Mouse (Mus musculus) forebrain, embryonic 15.5 days (tissue): ENCODE measurements around the gene Gm14548. TPM values are rescaled to one million over a fixed set of nuclear protein-coding genes. Genes with fewer than 3 reads are reported as not detected.
"Not testable (repeated sequence)": the region's sequence is repeated elsewhere in the genome, so short reads cannot be mapped to it uniquely, and the experiment has no call there.

Experiments
- ATAC-seq: fragments of 200-750 bp; cut with Nextera tagmentation; replicated peaks from 2 replicates; pipeline ENCODE4 v1.8.0; 2017; ENCODE audit warnings: mild to moderate bottlenecking, moderate TSS enrichment, moderate library complexity
- H3K27ac ChIP-seq: fragments of 300-500 bp; sonication (generic); replicated peaks from 2 replicates; pipeline ENCODE4 v1.5.1; 2015; ENCODE audit warnings: mild to moderate bottlenecking, inconsistent platforms
- H3K27me3 ChIP-seq: fragments of 300-500 bp; sonication (generic); 2 replicates; pipeline ENCODE4 v1.6.1; 2015; ENCODE audit warnings: inconsistent platforms
- H3K36me3 ChIP-seq: fragments of 300-500 bp; sonication (generic); 2 replicates; pipeline ENCODE4 v1.6.1; 2015; ENCODE audit warnings: mild to moderate bottlenecking, inconsistent platforms
- H3K4me1 ChIP-seq: fragments of 300-500 bp; sonication (generic); 2 replicates; pipeline ENCODE4 v1.6.1; 2015; ENCODE audit warnings: inconsistent platforms
- H3K4me2 ChIP-seq: fragments of 300-500 bp; sonication (generic); replicated peaks from 2 replicates; pipeline ENCODE4 v1.6.1; 2015; ENCODE audit warnings: mild to moderate bottlenecking, inconsistent platforms
- H3K4me3 ChIP-seq: fragments of 300-500 bp; sonication (generic); 2 replicates; pipeline ENCODE4 v1.5.1; 2015; ENCODE audit warnings: mild to moderate bottlenecking, inconsistent platforms
- H3K9ac ChIP-seq: fragments of 300-500 bp; sonication (generic); replicated peaks from 2 replicates; pipeline ENCODE4 v1.6.1; 2015; ENCODE audit warnings: mild to moderate bottlenecking, inconsistent platforms
- H3K9me3 ChIP-seq: fragments of 300-500 bp; sonication (generic); 2 replicates; pipeline ENCODE4 v1.6.1; 2016; ENCODE audit warnings: inconsistent platforms
- WGBS: fragments of 180-500 bp; shearing (Covaris S2); methylation state at CpG from one replicate; pipeline ENCODE4 v1.1.7; 2015; ENCODE audit warnings: mixed read lengths; 5-methylcytosine and 5-hydroxymethylcytosine counted together
- polyA plus RNA-seq: library from polyadenylated mRNA; unstranded; fragments of >200 nt; fragmentation: Nextera tagmentation; extraction: Ambion mirVana; gene quantifications from 2 replicates; pipeline ENCODE4 v1.2.1, GENCODE M21; 2015

Gm14548 gene
- polyA plus RNA-seq: not detected in 2 replicates

GRCm38 (mm10) chr7:3898036-3898590, at the start of gene Gm14548:
Gm14548 (minus strand) TSS chr7:3898120.
- H3K4me1 ChIP-seq, ATAC-seq: not testable (repeated sequence)
- WGBS: 62% methylated on average over 3 of the region's 3 CpGs

GRCm38 (mm10) chr7:3946117-3946516, 48.2 kb upstream of the Gm14548 start:
- WGBS: 66% methylated on average over 4 of the region's 4 CpGs
- no peak for ATAC-seq
- Histone ChIP-seq H3K27me3 (no peaks in the 10 kb centered on the region), H3K4me1 (no peaks in the 10 kb centered on the region), H3K4me2 (no peak overlapping the region), H3K36me3 (no peaks in the 10 kb centered on the region), H3K27ac (no peak overlapping the region), H3K9ac (no peak overlapping the region), H3K9me3 (no peaks in the 10 kb centered on the region), H3K4me3 (no peak overlapping the region)

More at GRCm38 (mm10) chr7:3898036-3898590, at the start of gene Gm14548:
- H3K36me3 ChIP-seq, H3K27ac ChIP-seq, H3K27me3 ChIP-seq, H3K9me3 ChIP-seq, H3K9ac ChIP-seq, H3K4me2 ChIP-seq, H3K4me3 ChIP-seq: not testable (repeated sequence)

GRCm38 (mm10) chr7:3940915-3941314, 43.0 kb upstream of the Gm14548 start:
- Histone ChIP-seq H3K4me2 (no peak overlapping the region), H3K4me3 (no peak overlapping the region), H3K27me3 (no peaks in the 10 kb centered on the region), H3K9me3 (no peaks in the 10 kb centered on the region), H3K4me1 (no peaks in the 10 kb centered on the region), H3K27ac (no peak overlapping the region), H3K36me3 (no peaks in the 10 kb centered on the region), H3K9ac (no peak overlapping the region)
- ATAC-seq: no peak
- WGBS: 83% methylated on average over 3 of the region's 3 CpGs

GRCm38 (mm10) chr7:3939866-3940525, 42.1 kb upstream of the Gm14548 start:
- H3K36me3 ChIP-seq: no peaks in the 10 kb centered on the region
- no peaks in the 10 kb centered on the region for H3K4me1 ChIP-seq
- H3K27ac ChIP-seq: no peak overlapping the region
- no peak overlapping the region for H3K4me2 ChIP-seq
- WGBS: 73% methylated on average over 1 of the region's 1 CpGs
- H3K27me3 ChIP-seq: no peaks in the 10 kb centered on the region
- H3K9me3 ChIP-seq: no peaks in the 10 kb centered on the region
- no peak overlapping the region for H3K4me3 ChIP-seq
- ATAC-seq: no peak
- no peak overlapping the region for H3K9ac ChIP-seq

- ATAC-seq: not testable (repeated sequence)
Observed at GRCm38 (mm10) chr7:3935473-3935872, 37.6 kb upstream of the Gm14548 start.

GRCm38 (mm10) chr7:3915387-3915786, 17.5 kb upstream of the Gm14548 start, which contains the start of gene Lilra6:
Lilra6 (minus strand) TSS chr7:3915503.
- WGBS: 78% methylated on average over 2 of the region's 2 CpGs
- not testable (repeated sequence) for H3K4me3 ChIP-seq, H3K27me3 ChIP-seq, ATAC-seq, H3K36me3 ChIP-seq, H3K4me1 ChIP-seq, H3K27ac ChIP-seq, H3K4me2 ChIP-seq, H3K9me3 ChIP-seq, H3K9ac ChIP-seq

More at GRCm38 (mm10) chr7:3935473-3935872, 37.6 kb upstream of the Gm14548 start:
- H3K9me3 ChIP-seq, H3K9ac ChIP-seq, H3K36me3 ChIP-seq, H3K4me3 ChIP-seq, H3K27me3 ChIP-seq, H3K27ac ChIP-seq, H3K4me2 ChIP-seq, H3K4me1 ChIP-seq: not testable (repeated sequence)

GRCm38 (mm10) chr7:3903704-3904103, 5.8 kb upstream of the Gm14548 start:
- ATAC-seq: no peak
- Histone ChIP-seq H3K9ac (no peak overlapping the region), H3K27ac (no peak overlapping the region), H3K4me1 (no peaks in the 10 kb centered on the region), H3K4me3 (no peak overlapping the region), H3K4me2 (no peak overlapping the region), H3K36me3 (no peaks in the 10 kb centered on the region), H3K9me3 (no peaks in the 10 kb centered on the region), H3K27me3 (no peaks in the 10 kb centered on the region)
- 19% methylated on average over 1 of the region's 1 CpGs for WGBS

- not testable (repeated sequence) for H3K4me1 ChIP-seq, H3K9me3 ChIP-seq, H3K27me3 ChIP-seq, H3K9ac ChIP-seq, H3K4me2 ChIP-seq, ATAC-seq, H3K27ac ChIP-seq, H3K4me3 ChIP-seq, H3K36me3 ChIP-seq
- no CpG with 5 or more reads among the region's 1 CpGs for whole genome bisulfite sequencing
Observed at GRCm38 (mm10) chr7:3875032-3875431, 22.9 kb downstream of the Gm14548 start.

GRCm38 (mm10) chr7:3844951-3845350, 53.0 kb downstream of the Gm14548 start, which contains the start of gene Pira2:
Pira2 (minus strand) TSS chr7:3845051.
- no CpG with 5 or more reads among the region's 2 CpGs for WGBS
- not testable (repeated sequence) for H3K4me3 ChIP-seq, ATAC-seq, H3K27me3 ChIP-seq, H3K4me1 ChIP-seq, H3K9me3 ChIP-seq, H3K9ac ChIP-seq, H3K36me3 ChIP-seq, H3K4me2 ChIP-seq, H3K27ac ChIP-seq

- H3K4me3 ChIP-seq, H3K9ac ChIP-seq, H3K27me3 ChIP-seq, H3K4me2 ChIP-seq, H3K27ac ChIP-seq, ATAC-seq, H3K9me3 ChIP-seq, H3K4me1 ChIP-seq, H3K36me3 ChIP-seq: not testable (repeated sequence)
- WGBS: no CpG with 5 or more reads among the region's 1 CpGs
Observed at GRCm38 (mm10) chr7:3837854-3838253, 60.1 kb downstream of the Gm14548 start.
